Mouse (Mus musculus) thymus, adult 2 months (tissue): ENCODE measurements at regions not wholly inside any gene's neighbourhood (a gene's known extent, or its start where the extent isn't known, plus 50 kb on each side); places are given as distances from the start of the nearest gene placed in this dataset.

Experiments used
- DNase-seq: peaks from one replicate; pipeline ENCODE4 v3.0.0; 2021
- H3K27ac ChIP-seq: fragments of 200-500 bp; 2 replicates; pipeline ENCODE4 v1.5.1; 2012; ENCODE audit warnings: low read length, control low read depth; ENCODE audit not compliant: control insufficient read depth, insufficient read depth
- H3K27me3 ChIP-seq: fragments of 200-500 bp; 2 replicates; pipeline ENCODE4 v1.6.1; 2012; ENCODE audit warnings: mild to moderate bottlenecking, low read length, moderate library complexity, mixed read lengths; ENCODE audit not compliant: control insufficient read depth, insufficient read depth
- H3K36me3 ChIP-seq: fragments of 200-500 bp; 2 replicates; pipeline ENCODE4 v1.6.1; 2012; ENCODE audit warnings: mild to moderate bottlenecking, low read length, moderate library complexity; ENCODE audit not compliant: control insufficient read depth, insufficient read depth
- H3K4me1 ChIP-seq: fragments of 200-500 bp; replicated peaks from 2 replicates; pipeline ENCODE4 v1.6.1; 2012; ENCODE audit warnings: low read length; ENCODE audit not compliant: control insufficient read depth, insufficient read depth
- H3K4me3 ChIP-seq: fragments of 200-500 bp; 2 replicates; pipeline ENCODE4 v1.5.1; 2012; ENCODE audit warnings: mild to moderate bottlenecking, low read length, control low read depth, moderate library complexity; ENCODE audit not compliant: control insufficient read depth, insufficient read depth
- CTCF ChIP-seq: fragments of 200-500 bp; IDR thresholded peaks from 2 replicates; pipeline ENCODE4 v1.5.1; 2012; ENCODE audit warnings: mild to moderate bottlenecking, control low read depth, low read length, moderate library complexity, borderline replicate concordance; ENCODE audit not compliant: control insufficient read depth, poor library complexity, insufficient read depth; ENCODE audit errors: extremely low read depth
- POLR2A ChIP-seq: fragments of 200-500 bp; IDR thresholded peaks from 2 replicates; pipeline ENCODE4 v1.6.1; 2012; ENCODE audit warnings: mild to moderate bottlenecking, low read length, control low read depth, moderate library complexity; ENCODE audit not compliant: control insufficient read depth, poor library complexity, insufficient read depth; ENCODE audit errors: extremely low read depth
- WGBS: fragments of 180-500 bp; shearing (Covaris S2); methylation state at CpG from one replicate; pipeline ENCODE4 v1.1.7; 2018; 5-methylcytosine and 5-hydroxymethylcytosine counted together

GRCm38 (mm10) chr8:34364446-34365035, 253.0 kb upstream of the Gm10131 start:
- TF ChIP-seq CTCF: no peak
- TF ChIP-seq POLR2A: no peak
- Histone ChIP-seq H3K4me3 (peak overlapping the region; percentile 10; the same call in 1 of the 2 replicates), H3K27me3 (no peaks in the 10 kb centered on the region), H3K27ac (peak overlapping the region; percentile 64), H3K4me1 (peaks cover 24% of the 10 kb centered on the region), H3K36me3 (no peaks in the 10 kb centered on the region)
- peak; percentile 75 for DNase-seq
- 43% methylated on average over 18 of the region's 18 CpGs for WGBS

- no peak overlapping the region for H3K4me3 ChIP-seq
- no peaks in the 10 kb centered on the region for H3K36me3 ChIP-seq
- no peak for DNase-seq
- peaks cover 24% of the 10 kb centered on the region for H3K4me1 ChIP-seq
- TF ChIP-seq POLR2A: no peak
- no peak for TF ChIP-seq CTCF
- no peak overlapping the region; the same call in 1 of the 2 replicates for H3K27ac ChIP-seq
- WGBS: 97% methylated on average over 13 of the region's 13 CpGs
- no peaks in the 10 kb centered on the region for H3K27me3 ChIP-seq
These were observed 252.1 kb upstream of the Gm10131 start for GRCm38 (mm10) chr8:34363679-34364078.

GRCm38 (mm10) chr8:34363131-34363530, 251.6 kb upstream of the Gm10131 start:
- DNase-seq: no peak
- H3K27ac ChIP-seq: no peak overlapping the region; the same call in 1 of the 2 replicates
- no peaks in the 10 kb centered on the region for H3K36me3 ChIP-seq
- H3K27me3 ChIP-seq: no peaks in the 10 kb centered on the region
- TF ChIP-seq CTCF (no peak), POLR2A (no peak)
- H3K4me1 ChIP-seq: peaks cover 24% of the 10 kb centered on the region
- H3K4me3 ChIP-seq: no peak overlapping the region
- 78% methylated on average over 4 of the region's 4 CpGs for whole genome bisulfite sequencing

GRCm38 (mm10) chr8:34361377-34361776, 249.8 kb upstream of the Gm10131 start:
- 90% methylated on average over 3 of the region's 3 CpGs for WGBS
- no peak overlapping the region for H3K27ac ChIP-seq
- no peaks in the 10 kb centered on the region for H3K36me3 ChIP-seq
- H3K4me1 ChIP-seq: peaks cover 22% of the 10 kb centered on the region
- no peak overlapping the region for H3K4me3 ChIP-seq
- no peak for TF ChIP-seq POLR2A
- no peak for TF ChIP-seq CTCF
- H3K27me3 ChIP-seq: no peaks in the 10 kb centered on the region
- DNase-seq: no peak

- Histone ChIP-seq H3K4me1 (peaks cover 17% of the 10 kb centered on the region), H3K27me3 (no peaks in the 10 kb centered on the region), H3K36me3 (no peaks in the 10 kb centered on the region), H3K27ac (no peak overlapping the region), H3K4me3 (no peak overlapping the region)
- 80% methylated on average over 2 of the region's 2 CpGs for WGBS
- TF ChIP-seq CTCF (no peak), POLR2A (no peak)
- no peak for DNase-seq
These were observed 248.2 kb upstream of the Gm10131 start for GRCm38 (mm10) chr8:34359776-34360175.

- H3K27me3 ChIP-seq: no peaks in the 10 kb centered on the region
- DNase-seq: no peak
- no peak overlapping the region for H3K27ac ChIP-seq
- no peak for TF ChIP-seq POLR2A
- TF ChIP-seq CTCF: no peak
- 92% methylated on average over 13 of the region's 13 CpGs for WGBS
- no peak overlapping the region for H3K4me3 ChIP-seq
- H3K4me1 ChIP-seq: peaks cover 20% of the 10 kb centered on the region
- H3K36me3 ChIP-seq: no peaks in the 10 kb centered on the region
These were observed 243.5 kb upstream of the Gm10131 start for GRCm38 (mm10) chr8:34355059-34355458.

GRCm38 (mm10) chr8:34353140-34353855, 241.8 kb upstream of the Gm10131 start:
- H3K4me1 ChIP-seq: peaks cover 20% of the 10 kb centered on the region
- WGBS: 71% methylated on average over 6 of the region's 6 CpGs
- peak; percentile 46 for DNase-seq
- peak overlapping the region; percentile 70; the same call in 1 of the 2 replicates for H3K27ac ChIP-seq
- no peak overlapping the region for H3K4me3 ChIP-seq
- H3K27me3 ChIP-seq: no peaks in the 10 kb centered on the region
- no peak for TF ChIP-seq POLR2A
- no peak for TF ChIP-seq CTCF
- H3K36me3 ChIP-seq: no peaks in the 10 kb centered on the region
